Mouse (Mus musculus): ENCODE measurements at regions not wholly inside any gene's neighbourhood (a gene's known extent, or its start where the extent isn't known, plus 50 kb on each side); places are given as distances from the start of the nearest gene placed in this dataset.
A peak's percentile ranks its signal among the peaks of the same experiment; 100 is the strongest.

DNA sequence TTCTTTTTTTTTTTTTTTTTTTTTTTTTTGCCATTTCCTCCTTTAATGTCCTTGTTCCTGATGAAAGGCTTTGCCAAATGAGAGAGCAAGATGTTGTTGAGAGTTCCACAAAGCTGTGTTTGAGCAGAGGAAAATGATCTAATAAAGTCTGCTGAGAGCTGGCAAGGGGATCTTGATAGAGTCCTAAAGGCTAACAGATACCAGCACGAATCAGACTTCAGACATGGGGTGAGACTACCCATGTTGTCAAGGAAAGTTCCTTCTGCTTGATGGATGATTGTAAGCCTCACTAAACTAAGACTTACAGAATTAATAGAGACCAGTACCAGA is 665.2 kb upstream of the Fam92a start:
- no peak for DNase-seq (ENCODE audit: extremely low spot score in 1 of 2, low spot score in 1 of 2)

DNA sequence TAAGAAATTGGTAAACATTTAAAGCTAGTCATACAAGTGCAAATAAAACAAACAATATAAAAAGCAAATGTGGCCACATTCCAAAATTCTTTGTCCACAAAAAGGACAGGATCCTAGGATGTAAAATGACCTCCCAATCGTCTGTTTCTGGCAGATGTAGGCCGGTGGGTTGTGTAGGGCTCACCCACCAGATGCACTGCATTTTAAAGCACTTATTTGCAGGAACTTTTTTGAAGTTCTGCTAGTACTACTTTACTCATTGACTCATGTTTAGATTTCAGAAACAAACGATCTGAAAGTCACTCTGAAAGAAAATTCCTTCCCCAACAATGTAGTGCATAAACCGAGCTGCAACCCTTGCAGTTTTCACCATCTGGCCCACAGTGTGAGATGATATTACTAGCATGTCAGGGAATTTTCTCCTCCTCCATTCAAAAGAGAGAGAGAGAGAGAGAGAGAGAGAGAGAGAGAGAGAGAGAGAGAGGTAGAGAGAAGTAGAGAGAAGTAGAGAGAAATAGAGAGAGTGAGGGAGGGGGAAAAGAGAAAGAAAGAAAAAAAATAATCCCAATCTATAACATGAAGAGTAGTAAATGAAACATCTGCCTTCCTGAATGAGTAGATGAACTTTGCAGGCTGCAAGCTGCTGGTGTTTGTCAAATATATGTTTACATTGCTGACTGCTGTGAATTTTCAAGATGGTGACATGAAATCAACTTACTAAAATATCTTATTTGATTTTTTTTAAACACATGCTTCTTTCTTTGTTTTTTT is 664.7 kb upstream of the Fam92a start:
- no peak for DNase-seq (ENCODE audit: extremely low spot score in 1 of 2, low spot score in 1 of 2)

DNA sequence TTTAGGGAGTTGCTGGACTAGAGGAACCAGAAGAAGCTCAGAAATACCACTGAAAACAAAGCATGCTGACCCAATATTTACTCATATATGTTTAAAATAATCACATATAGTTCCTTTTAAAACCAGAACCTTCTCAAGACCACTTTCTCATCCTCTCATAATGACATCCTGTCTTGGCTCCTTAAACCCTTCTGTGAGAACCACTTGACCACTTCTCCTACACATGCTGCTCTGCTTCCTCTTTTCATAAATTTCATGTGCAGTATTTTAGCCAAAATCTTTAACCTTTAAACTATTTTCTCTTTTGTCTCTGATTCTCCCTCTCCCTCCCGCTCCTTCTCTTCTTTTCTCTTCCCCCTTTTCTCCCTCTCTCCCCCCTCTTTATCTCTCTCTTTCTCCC is 654.6 kb upstream of the Fam92a start:
- DNase-seq (ENCODE audit: extremely low spot score in 1 of 2, low spot score in 1 of 2): no peak

DNA sequence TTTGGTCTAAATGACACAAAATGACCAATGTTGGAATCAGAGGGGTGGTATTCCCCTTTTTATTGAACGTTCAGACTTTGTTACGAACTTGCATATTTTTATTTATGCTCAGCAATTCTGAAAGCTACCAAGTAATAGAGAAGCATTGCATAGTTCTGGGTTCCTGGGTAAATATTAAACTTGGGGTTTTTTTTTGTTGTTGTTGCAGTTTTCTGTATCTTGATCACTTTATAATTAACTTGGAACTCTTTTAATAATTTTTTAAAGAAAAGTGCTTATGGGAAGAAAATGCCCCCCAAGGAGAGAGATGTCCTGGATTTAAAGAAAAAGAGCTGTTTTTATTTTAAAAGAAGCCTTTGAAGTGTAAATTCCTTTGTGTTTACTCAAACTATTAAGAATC is 642.4 kb upstream of the Fam92a start:
- no peak for DNase-seq (ENCODE audit: extremely low spot score in 1 of 2, low spot score in 1 of 2)

DNA sequence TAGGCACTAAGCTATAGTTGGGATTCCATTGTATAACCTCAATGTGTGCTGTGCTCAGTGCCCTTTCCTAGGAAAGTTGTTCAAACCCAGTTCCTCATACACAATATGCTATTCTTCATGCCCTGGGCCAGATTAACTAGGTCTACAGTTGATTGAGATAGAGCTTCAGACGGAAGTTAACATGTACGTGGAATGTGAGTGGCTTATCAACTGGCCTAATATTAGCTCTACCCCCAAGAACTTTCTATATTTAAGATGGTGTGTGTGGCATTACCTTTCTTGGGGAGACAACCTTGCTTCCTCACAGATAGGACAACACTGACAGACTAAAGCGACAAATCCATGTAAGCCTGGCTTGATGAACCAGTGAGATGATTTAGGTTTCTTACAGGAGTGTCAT is 629.4 kb upstream of the Fam92a start:
- DNase-seq (ENCODE audit: extremely low spot score in 1 of 2, low spot score in 1 of 2): no peak

DNA sequence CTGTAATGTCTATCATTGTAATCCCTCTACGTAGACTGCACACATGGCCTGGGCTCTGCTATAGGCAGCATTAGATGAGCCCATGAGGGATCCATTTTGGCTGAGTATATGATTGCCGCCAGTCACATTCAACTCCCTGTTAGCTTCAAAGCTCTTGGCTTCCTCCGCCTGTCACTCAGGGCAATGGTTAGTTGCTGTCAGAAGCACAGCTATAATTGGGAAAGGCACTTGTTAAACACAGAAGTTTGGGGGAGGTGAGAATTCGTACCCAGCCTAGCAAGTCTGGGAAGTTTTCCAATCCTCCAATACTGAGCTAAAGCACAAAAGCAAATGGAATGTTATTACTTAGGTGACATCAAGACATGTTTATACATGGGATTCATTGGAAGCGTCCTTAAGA is 627.7 kb upstream of the Fam92a start:
- peak; percentile 80 to 83 for DNase-seq (ENCODE audit: extremely low spot score in 1 of 2, low spot score in 1 of 2)

DNA sequence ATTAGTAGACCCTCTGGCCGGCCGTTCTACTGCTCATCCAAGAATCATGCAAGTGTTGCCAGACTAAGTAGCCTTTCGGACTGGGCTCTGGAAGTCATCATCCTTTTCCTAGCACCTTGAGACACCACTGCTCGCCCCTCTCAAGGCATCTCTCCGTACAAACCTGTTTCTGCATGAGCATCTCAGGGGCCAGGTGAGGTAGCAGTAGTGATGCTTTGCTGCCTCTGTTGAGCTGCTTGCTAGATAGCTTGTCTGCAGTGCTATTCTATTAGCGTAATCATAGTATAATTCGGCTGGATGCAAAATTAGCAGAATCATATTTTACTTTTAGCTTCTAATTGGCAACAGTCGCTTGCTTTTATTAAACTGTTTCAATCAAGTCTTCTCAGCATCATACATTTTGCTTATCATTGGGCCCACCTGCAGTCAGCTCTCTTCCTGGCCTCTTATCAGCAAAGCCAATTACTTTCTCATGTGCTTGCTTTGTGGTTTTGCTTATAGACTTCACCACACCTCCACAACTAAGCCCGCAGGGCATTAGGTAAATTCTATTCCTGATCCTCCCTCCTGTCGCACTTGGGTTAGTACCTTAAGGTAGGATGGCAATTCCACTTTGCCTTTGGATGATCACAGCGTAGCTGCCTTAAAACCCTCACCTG is 621.1 kb upstream of the Fam92a start:
- DNase-seq (ENCODE audit: extremely low spot score in 1 of 2, low spot score in 1 of 2): no peak

DNA sequence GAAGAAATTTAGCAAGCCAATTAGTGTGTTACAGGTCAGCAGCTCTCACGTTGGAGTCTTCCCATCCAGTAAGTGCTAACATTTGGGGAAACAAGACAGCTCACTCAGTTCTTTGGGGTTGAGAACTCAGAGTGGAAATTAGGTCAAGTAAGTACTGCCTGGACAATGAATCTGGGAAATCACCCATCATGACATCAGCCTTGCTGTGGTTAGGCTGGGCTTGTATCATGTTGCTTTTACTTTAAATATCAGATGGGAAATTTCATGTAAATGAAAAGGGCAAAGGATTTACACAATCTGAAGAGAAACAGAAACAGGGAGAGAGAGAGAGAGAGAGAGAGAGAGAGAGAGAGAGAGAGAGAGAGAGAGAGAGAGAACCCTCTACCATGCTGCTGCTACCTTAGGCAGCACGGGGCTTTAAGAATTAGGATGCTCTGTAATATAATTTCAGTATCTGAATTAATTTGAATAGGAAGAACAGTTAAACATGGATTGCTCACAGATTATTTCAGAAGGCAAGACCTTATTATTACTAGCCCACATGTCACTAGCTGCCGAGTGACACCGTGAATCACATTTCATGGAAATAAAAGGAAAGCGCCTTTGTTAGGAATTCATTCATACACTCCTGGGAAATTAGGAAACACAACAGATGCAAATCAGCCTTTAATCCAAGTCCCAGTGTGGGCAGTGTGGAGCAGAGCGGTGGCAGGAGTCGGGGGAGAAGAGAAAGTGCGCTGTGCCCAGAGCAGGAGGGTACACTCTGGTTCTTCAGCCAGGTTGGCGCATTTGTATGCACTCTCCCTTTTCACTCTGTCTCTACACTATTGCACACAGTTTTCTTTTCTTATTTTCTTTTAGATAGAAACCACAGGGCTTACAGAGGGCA is 620.2 kb upstream of the Fam92a start:
- DNase-seq (ENCODE audit: extremely low spot score in 1 of 2, low spot score in 1 of 2): no peak

DNA sequence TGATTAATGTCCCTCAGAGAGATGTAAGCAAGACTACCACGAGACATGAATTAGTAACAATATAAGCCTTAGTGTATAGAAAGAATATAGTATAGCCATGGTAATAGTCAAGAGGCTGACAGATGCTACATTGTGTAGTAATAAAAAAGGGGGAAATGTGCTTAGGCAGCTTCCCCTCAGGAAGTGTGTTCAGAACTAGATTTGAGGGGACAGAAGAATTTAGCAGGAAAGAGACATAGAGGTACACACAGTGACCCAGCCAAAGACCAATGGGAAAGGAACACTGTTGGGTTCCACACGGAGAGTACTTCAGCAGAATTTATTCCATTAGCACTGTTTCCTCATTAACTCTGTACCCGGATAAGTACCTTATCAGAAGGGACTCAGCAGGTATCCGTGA is 614.0 kb upstream of the Fam92a start:
- no peak for DNase-seq (ENCODE audit: extremely low spot score in 1 of 2, low spot score in 1 of 2)

DNA sequence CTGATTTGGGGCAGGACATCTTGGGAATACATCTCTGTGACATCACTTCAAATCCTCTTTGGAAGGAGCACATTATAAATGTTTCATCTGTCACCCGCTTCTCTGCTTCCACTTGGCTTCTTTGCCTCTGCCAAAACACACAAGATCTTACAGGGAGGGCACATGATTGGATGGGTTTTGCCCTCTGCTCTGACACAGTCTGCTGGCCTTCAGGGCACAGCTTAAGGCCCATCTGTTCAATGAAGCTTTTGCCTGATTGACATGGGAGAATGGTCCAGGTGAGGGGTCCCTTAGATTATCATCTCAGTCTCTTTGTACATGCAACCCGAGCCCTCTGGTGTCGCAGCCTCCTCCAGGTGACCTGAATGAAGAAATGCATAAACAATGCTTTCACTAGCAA is 612.7 kb upstream of the Fam92a start:
- DNase-seq (ENCODE audit: extremely low spot score in 1 of 2, low spot score in 1 of 2): no peak

DNA sequence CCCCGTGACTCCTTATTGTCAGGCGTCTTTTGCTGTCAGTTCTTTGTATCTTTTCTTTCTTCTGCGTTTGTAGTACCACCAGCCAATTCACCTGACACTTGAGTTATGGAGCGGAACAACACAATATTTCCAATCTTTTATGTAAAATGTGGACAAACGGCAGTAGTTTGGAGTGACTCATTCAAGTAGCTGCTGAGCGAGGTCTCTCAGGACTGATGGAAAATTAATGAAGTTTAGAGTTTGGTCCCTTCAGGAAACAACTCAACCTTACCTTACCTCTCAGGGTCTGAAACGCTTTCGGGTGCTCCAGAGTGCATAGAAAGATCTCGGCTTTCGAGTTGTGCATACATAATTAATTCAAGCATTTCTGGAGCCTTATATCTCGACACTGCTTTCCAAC is 612.3 kb upstream of the Fam92a start:
- no peak for DNase-seq (ENCODE audit: extremely low spot score in 1 of 2, low spot score in 1 of 2)

DNA sequence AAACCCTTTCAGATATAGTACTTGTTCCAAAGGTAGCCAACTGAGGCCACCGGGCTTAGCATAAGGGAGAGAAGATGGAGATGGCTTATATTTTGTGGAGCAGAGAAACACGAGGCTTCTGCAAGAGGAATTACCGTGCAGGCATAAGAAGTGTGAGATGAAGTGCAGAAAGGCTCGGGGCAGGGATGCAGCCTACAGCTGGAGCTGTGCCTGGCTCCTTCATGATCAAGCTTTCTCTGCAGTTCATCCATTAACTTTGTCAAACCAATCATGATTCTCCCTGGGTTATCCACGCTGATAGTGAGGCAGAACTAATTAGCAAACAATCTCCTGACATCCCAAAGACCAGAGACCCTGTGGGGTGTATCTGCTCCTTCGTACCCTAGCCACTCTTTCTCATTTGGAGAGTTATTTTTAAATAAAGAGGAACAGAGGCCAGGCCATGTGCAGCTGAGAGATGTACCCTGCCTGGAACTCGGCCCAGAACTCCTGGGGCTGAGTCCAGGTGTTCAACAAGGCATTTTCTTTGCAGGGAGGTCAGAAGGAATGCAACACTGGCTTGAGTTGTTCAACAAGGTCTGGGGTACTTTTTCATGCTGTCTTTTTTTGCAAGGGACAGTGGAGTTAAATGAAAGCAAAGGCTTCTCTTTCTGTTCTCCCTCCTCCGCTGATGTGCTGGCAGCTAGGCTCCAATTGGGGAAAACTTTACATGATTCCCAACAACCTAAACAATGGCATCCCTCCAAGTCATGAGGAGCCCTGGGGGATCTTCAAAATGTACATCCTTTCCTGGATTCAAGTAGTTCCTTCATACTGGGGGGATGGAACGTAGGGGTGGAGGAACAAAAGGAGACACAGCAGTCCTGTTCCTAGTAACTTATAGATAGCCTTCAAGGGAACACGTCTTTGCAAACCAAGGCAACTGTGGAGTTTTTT is 610.4 kb upstream of the Fam92a start:
- DNase-seq (ENCODE audit: extremely low spot score in 1 of 2, low spot score in 1 of 2): no peak

DNA sequence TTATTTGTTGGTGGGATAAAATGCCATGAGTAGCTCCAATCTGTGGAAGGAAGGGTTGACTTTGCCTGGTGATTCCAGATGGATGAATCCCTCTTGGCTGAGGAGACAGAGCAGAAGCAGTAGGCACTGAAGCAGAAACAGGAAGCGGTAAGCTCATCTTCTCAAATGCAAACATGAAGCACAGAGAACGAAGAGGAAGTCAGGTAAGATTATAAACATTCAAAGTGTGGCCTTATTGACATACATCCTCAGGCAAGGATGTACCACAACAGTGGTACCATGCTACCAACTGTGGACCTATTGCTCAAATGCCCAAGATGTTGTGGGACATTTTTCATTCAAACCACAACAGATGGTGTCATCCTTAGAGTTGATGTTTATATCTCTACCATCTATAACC is 608.4 kb upstream of the Fam92a start:
- DNase-seq (ENCODE audit: extremely low spot score in 1 of 2, low spot score in 1 of 2): no peak

DNA sequence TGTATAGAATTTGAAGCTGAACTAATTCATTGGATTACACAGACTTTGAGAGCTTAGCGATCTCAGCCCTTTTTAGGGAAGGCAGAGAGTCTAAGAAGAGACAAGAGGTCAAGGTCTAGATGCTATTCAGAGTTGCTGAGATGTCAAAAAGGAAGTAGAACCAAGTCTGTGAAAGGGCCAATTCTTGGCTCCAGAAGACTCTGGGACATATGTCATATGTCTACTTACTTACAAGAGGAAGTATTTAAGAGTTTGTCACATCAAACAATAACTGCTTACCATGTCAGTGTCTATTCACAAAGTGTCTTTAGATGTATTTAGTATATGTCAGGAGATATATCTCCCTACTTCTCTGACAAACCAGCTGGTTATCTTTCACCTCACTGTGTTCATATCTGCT is 607.4 kb upstream of the Fam92a start:
- no peak for DNase-seq (ENCODE audit: extremely low spot score in 1 of 2, low spot score in 1 of 2)

DNA sequence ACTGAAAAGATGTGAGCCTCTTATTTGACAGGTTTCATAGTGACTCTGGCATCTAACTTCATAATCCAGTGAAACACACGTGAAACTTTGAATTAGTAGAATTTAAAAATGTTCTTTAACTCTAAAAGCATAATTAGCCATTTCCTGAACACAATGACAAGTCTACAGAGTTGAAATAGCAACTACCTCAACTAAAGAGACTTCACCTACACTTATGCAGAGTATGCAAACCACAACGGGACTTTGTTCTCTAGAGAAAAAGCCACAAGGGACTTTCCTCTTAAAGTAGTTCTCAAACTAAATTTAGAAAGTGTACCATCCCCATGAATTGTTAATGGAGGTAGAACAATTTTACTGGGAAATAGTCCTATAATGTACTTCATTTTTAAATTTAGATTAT is 606.3 kb upstream of the Fam92a start:
- no peak for DNase-seq (ENCODE audit: extremely low spot score in 1 of 2, low spot score in 1 of 2)

DNA sequence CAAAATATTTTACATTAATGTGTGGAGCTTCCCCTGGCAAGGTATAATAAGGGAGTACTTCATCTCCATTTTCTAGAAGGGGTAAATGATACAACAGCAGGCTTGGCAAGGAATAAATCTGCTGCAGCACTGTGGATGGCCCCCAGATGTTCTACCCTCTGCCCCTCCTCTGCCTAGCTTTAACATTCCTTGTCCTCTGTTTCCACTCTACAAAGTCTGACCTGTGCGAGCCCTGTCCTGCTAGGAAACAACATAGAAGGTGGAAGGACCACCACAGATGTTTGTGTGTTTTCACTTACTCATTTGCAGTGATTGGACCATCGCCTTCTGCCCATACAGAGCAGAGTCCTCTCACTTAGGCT is 604.4 kb upstream of the Fam92a start:
- DNase-seq (ENCODE audit: extremely low spot score in 1 of 2, low spot score in 1 of 2): no peak

DNA sequence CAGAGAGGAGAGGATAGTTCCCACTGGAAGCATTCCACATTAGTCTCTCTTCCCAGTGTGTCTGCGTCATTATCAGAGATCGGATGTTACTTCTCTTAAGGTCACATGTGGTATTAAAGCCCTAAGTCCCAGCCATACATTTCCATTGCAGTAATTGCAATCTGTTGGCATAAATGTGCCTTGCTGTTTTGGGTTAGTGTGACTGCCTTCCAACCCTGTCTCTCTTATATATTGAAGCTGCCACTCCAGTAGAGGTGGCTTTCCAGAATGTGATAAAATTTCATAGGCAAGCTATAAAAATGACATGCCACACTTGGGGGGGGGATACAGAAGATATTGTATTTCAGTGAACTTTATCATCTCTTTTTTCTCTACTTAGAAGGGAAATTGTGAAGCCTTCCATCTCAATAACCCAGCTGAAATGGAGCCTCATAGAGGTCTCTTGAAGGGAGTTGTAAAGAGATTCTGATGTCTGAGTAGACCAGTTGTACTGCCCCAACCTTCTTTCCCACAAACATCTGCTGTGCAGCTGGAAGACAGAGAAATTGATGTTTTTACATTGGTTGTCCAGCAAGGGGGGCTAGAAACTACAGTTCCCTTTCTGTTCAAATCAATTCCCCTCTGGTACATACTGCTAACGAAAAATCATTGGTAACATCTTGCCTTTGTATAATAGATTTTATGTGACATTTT is 603.9 kb upstream of the Fam92a start:
- no peak for DNase-seq (ENCODE audit: extremely low spot score in 1 of 2, low spot score in 1 of 2)

DNA sequence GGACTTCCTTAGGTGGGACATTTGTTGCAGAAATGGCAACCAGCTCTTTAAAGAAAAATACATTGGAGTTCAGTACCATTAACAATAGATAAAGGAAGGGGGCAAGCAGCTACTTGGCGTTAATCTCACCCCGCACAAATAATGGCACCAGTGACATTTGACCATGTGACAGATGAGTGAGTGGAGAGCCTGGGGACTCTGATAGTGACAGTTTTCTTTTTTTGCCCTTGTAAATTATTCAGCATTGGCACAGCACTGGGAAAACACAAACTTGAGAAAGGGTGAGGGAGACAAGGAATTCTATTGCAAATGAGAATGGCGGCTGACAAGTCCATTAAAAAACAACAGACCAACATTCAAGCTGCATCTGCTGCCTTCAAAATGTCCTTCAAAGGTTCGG is 603.3 kb upstream of the Fam92a start:
- no peak for DNase-seq (ENCODE audit: extremely low spot score in 1 of 2, low spot score in 1 of 2)

DNA sequence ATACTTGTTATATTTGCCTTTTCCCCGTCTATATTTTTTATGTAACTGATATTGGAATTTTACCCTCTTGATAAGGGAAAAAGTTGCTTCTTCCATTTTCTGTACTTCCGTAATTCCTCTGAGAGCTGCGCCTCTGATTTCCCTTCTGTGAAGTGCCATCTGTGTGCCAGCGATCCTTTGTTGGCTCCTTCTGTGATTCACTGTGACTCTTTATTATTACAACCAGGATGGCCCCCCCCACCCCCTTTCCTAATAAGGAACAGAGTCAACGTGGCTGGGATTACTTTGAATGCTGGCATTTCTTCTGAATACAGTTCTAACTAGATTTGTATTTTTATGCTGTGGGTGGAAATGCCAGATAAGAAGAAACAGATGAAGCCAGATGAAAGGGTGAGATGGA is 602.9 kb upstream of the Fam92a start:
- DNase-seq (ENCODE audit: extremely low spot score in 1 of 2, low spot score in 1 of 2): no peak

DNA sequence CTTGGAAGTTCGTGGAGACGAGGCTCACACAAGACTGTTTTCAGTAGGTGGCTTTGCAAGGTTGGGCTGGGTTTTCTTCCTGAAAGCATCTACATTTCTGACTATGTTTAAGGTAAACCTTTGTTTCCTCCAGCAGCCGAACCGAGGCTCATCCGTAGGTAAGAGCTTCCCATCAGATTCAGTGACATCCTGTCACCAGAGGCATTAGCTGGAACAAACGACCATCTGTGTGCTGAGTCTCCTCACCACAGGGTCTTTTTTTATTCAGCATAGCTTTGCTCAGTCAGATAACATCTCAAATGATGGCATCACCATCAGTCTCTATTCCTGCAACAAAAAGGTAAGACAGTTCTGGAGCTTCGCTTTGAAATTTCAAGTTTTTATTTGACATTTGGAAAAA is 601.4 kb upstream of the Fam92a start:
- DNase-seq (ENCODE audit: extremely low spot score in 1 of 2, low spot score in 1 of 2): no peak
